Mouse (Mus musculus): ENCODE results near the gene Kcnk10. TPM values are rescaled to one million over a fixed set of nuclear protein-coding genes. Genes with fewer than 3 reads are reported as not detected.
"Not testable (repeated sequence)": the region's sequence is repeated elsewhere in the genome, so short reads cannot be mapped to it uniquely, and the experiment has no call there.

Gene Kcnk10
- total RNA-seq (2014; fragmentation: Nextera tagmentation) (not detected in 2 replicates), total RNA-seq (2017) (0.12 and 0.16 TPM in 2 replicates), polyA plus RNA-seq (2012) (not detected in 2 replicates)

DNA sequence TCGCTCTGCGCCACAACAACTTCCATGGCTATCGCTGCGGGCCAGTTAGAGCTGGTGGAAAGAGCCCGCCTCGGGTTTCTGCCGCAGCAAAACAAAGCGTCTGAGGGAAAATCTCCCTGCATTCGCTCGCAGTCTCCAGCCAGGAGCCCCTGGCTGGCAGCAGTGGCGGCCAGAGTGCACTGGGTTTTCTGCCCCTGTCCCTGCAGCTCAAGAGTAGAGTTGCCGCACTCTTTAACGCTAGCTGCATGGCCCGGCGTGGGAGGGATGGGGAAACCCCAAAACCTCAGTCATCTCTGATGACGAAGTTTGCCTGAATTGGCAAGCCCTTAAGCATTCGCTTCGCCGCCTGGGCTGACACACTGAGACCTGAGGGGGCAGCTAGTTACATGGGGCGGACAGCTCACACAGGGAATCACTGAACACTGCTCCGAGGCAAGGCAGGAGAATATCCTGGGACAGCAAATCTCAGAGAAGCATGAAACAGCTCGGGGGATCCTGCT, at the start of gene Kcnk10:
TSS of gene Kcnk10 (minus strand) at position 450 of the 500 bp plus-strand sequence.
- no peaks in the 10 kb centered on the region for H3K27me3 ChIP-seq (ENCODE audit: insufficient read depth, low read length)
- H3K36me3 ChIP-seq (replicated peaks) = no peaks in the 10 kb centered on the region
- H3K4me1 ChIP-seq (ENCODE audit: insufficient read depth, low read depth, low read length) = no peaks in the 10 kb centered on the region
- peaks cover 31% of the 10 kb centered on the region for H3K9me3 ChIP-seq (replicated peaks)
- no peak for TF ChIP-seq CTCF (IDR thresholded peaks at IDR 0.05; ENCODE audit: low read depth, low read length)
- no peak for TF ChIP-seq GATA1 (IDR thresholded peaks at IDR 0.05; ENCODE audit: borderline replicate concordance, low read length)
- no peak for TF ChIP-seq TAL1 (conservative IDR thresholded peaks at IDR 0.05; ENCODE audit: low read depth, low read length)
- TF ChIP-seq POLR2AphosphoS5 (IDR thresholded peaks at IDR 0.05; ENCODE audit: insufficient replicate concordance, low read depth, low read length) = no peak
- TF ChIP-seq GATA2 (IDR thresholded peaks at IDR 0.05; ENCODE audit: borderline replicate concordance, low read depth, low read length) = no peak
- no peak for DNase-seq (ENCODE audit: low spot score)
- ATAC-seq (ENCODE audit: extremely low read depth, insufficient number of reproducible peaks, low FRiP score, poor library complexity, severe bottlenecking) = no peak
- no peak within 1 kb of the TSS for H3K4me3 ChIP-seq (ENCODE audit: low read depth, low read length)

DNA sequence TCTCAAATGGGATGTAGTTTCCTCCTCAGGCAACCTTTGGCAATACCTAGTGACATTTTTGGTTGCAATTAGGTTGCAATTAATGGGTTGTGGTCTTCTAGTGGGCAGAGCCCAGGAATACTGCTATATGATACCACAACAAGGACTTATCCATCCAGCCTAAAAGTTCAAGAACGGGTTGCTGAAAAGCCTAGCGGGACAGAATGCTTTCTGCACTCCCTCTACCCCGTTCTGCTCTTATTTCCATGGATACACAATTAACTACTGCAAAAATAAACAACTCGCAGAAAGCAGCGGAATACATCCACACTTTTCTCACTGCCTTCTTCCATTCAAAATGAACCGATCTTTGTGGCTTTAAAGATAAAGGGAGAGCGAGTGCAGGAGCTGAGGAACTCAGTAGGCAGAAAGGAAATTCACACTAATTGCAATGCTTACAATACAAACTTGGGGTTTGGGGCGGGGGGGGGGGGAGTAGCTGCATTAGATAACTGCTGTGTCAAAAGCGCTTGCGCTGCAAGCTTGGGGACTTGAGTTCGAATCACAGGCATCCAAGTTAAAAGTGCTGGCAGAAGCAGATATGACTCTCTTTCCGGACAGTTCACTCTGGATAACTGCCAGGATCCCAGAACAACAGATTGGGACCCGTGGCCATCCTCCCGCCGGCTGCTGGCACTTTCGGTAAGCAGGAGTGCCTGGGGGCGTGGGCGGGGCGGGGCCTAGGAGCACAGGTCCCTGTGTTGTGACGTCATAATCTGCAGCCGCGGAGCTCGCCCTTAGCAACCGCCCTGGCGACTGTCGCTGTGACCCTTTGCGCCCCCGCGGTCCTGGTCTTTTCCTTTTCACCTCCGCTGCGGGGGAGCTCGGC, 49.5 kb upstream of the Kcnk10 start, which contains the start of gene Spata7:
TSS of gene Spata7 (plus strand) at position 766 of the 868 bp plus-strand sequence.
- peaks cover 10% of the 10 kb centered on the region for H3K36me3 ChIP-seq (replicated peaks)
- peaks cover 6% of the 10 kb centered on the region; the same call in 1 of the 2 replicates for H3K27me3 ChIP-seq (ENCODE audit: insufficient read depth, low read length)
- H3K4me1 ChIP-seq (ENCODE audit: insufficient read depth, low read depth, low read length) = peaks cover 20% of the 10 kb centered on the region
- peak within 1 kb of the TSS; percentile 78 for H3K4me3 ChIP-seq (ENCODE audit: low read depth, low read length)
- ATAC-seq (ENCODE audit: extremely low read depth, insufficient number of reproducible peaks, low FRiP score, poor library complexity, severe bottlenecking) = peak; percentile 97
- TF ChIP-seq GATA2 (IDR thresholded peaks at IDR 0.05; ENCODE audit: borderline replicate concordance, low read depth, low read length) (no peak), CTCF (IDR thresholded peaks at IDR 0.05; ENCODE audit: low read depth, low read length) (no peak), TAL1 (conservative IDR thresholded peaks at IDR 0.05; ENCODE audit: low read depth, low read length) (no peak)
- peaks cover 5% of the 10 kb centered on the region; the same call in 1 of the 2 replicates for H3K9me3 ChIP-seq (replicated peaks)
- DNase-seq (ENCODE audit: low spot score) = peak; percentile 86

DNA sequence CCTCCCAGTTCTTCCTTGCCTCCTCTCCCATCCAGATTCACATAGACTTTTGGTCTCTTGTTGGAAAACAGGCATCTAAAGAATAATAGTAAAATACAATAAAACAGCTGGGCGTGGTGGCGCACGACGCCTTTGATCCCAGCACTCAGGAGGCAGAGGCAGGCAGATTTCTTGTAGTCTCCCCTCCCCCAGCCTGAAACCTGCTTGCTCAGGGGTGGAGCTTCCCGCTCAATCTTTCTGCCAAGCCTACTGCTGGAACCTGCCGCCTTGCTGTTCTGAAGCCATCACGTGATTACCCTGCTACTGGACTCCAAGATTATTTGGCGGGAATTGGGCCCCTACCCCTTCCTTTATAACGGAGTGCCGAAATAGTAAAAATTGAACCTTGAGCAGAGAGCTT, 45.2 kb upstream of the Kcnk10 start:
- H3K4me1 ChIP-seq (ENCODE audit: insufficient read depth, low read depth, low read length); DNase-seq (ENCODE audit: low spot score); H3K27me3 ChIP-seq (ENCODE audit: insufficient read depth, low read length); H3K4me3 ChIP-seq (ENCODE audit: low read depth, low read length); ATAC-seq (ENCODE audit: extremely low read depth, insufficient number of reproducible peaks, low FRiP score, poor library complexity, severe bottlenecking); H3K9me3 ChIP-seq (replicated peaks); H3K36me3 ChIP-seq (replicated peaks): not testable (repeated sequence)

DNA sequence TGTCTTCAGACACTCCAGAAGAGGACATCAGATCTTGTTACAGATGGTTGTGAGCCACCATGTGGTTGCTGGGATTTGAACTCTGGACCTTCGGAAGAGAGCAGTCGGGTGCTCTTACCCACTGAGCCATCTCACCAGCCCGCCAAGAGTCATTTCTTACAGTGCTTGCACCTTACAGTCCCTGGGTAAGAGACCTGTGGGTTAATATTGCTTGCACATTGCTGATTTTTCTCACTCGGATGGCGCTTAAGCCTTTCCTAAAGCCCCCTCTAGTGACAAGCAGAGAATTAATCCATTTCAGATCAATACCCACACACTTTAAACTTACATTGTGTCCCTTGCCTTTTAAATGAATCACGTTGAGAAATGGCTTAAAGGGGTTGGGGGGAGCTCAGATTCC, 42.8 kb upstream of the Kcnk10 start:
- H3K9me3 ChIP-seq (replicated peaks); DNase-seq (ENCODE audit: low spot score); H3K27me3 ChIP-seq (ENCODE audit: insufficient read depth, low read length); ATAC-seq (ENCODE audit: extremely low read depth, insufficient number of reproducible peaks, low FRiP score, poor library complexity, severe bottlenecking); H3K36me3 ChIP-seq (replicated peaks); H3K4me1 ChIP-seq (ENCODE audit: insufficient read depth, low read depth, low read length); H3K4me3 ChIP-seq (ENCODE audit: low read depth, low read length): not testable (repeated sequence)

DNA sequence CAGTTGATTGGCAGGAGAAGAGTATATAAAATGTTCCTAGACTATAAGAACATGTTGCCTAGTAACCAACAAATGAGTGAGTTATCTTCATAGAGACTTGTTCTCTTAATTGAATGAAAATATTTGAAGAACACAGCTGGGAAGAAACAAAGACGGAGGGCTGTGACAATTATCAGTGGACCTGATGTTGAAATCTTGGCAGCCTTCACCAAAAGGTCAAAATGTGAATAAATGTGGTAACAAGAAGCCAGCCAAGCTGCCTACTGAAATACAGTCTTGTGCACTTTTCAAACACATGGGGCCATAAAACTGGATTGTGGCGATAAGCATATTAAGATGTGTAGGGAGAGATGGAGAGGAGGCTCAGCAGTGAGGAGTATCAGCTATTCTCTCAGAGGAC, 41.4 kb upstream of the Kcnk10 start:
- TF ChIP-seq POLR2AphosphoS5 (IDR thresholded peaks at IDR 0.05; ENCODE audit: insufficient replicate concordance, low read depth, low read length) = no peak
- TF ChIP-seq TAL1 (conservative IDR thresholded peaks at IDR 0.05; ENCODE audit: low read depth, low read length) = no peak
- no peak for TF ChIP-seq CTCF (IDR thresholded peaks at IDR 0.05; ENCODE audit: low read depth, low read length)
- no peak for TF ChIP-seq GATA1 (IDR thresholded peaks at IDR 0.05; ENCODE audit: borderline replicate concordance, low read length)
- no peak for TF ChIP-seq GATA2 (IDR thresholded peaks at IDR 0.05; ENCODE audit: borderline replicate concordance, low read depth, low read length)
- DNase-seq (ENCODE audit: low spot score) (no peak), ATAC-seq (ENCODE audit: extremely low read depth, insufficient number of reproducible peaks, low FRiP score, poor library complexity, severe bottlenecking) (no peak)

DNA sequence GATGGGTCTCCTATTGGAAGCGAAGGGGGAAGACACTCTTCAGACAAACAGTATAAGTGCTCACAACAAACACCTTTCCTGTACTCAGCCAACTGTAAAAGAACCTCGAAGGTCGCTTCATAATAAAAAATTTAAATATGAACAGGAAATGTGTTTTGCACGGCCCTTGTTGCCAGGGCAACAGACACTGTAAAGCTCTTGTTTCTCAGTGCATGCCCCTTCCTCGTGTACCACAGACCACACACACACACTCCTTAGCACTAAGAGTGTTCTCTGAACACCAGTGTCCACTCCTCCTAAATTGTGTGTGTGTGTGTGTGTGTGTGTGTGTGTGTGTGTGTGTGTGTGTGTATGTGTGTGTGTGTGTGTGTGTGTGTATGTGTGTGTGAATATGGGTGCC, 37.6 kb upstream of the Kcnk10 start:
- Histone ChIP-seq H3K4me3 (ENCODE audit: low read depth, low read length) (no peak overlapping the region), H3K27me3 (ENCODE audit: insufficient read depth, low read length) (no peaks in the 10 kb centered on the region), H3K36me3 (replicated peaks) (no peaks in the 10 kb centered on the region), H3K4me1 (ENCODE audit: insufficient read depth, low read depth, low read length) (no peaks in the 10 kb centered on the region), H3K9me3 (replicated peaks) (no peaks in the 10 kb centered on the region)
- TF ChIP-seq GATA1 (IDR thresholded peaks at IDR 0.05; ENCODE audit: borderline replicate concordance, low read length) = no peak
- TF ChIP-seq POLR2AphosphoS5 (IDR thresholded peaks at IDR 0.05; ENCODE audit: insufficient replicate concordance, low read depth, low read length) = no peak
- TF ChIP-seq TAL1 (conservative IDR thresholded peaks at IDR 0.05; ENCODE audit: low read depth, low read length) = no peak
- no peak for TF ChIP-seq GATA2 (IDR thresholded peaks at IDR 0.05; ENCODE audit: borderline replicate concordance, low read depth, low read length)
- no peak for TF ChIP-seq CTCF (IDR thresholded peaks at IDR 0.05; ENCODE audit: low read depth, low read length)
- ATAC-seq (ENCODE audit: extremely low read depth, insufficient number of reproducible peaks, low FRiP score, poor library complexity, severe bottlenecking) = no peak
- DNase-seq (ENCODE audit: low spot score) = no peak

More for the DNA sequence above, 41.4 kb upstream of the Kcnk10 start:
- no peaks in the 10 kb centered on the region for H3K36me3 ChIP-seq (replicated peaks)
- no peaks in the 10 kb centered on the region for H3K4me1 ChIP-seq (ENCODE audit: insufficient read depth, low read depth, low read length)
- H3K9me3 ChIP-seq (replicated peaks) = no peaks in the 10 kb centered on the region
- peaks cover 2% of the 10 kb centered on the region; the same call in 1 of the 2 replicates for H3K27me3 ChIP-seq (ENCODE audit: insufficient read depth, low read length)
- no peak overlapping the region for H3K4me3 ChIP-seq (ENCODE audit: low read depth, low read length)

Data from G1E (cell line).